Mouse (Mus musculus): ENCODE data around the gene Tnfrsf26. TPM values are rescaled to one million over a fixed set of nuclear protein-coding genes. Genes with fewer than 3 reads are reported as not detected.

Gene Tnfrsf26
- polyA plus RNA-seq (2012) = 0.32 and 0.41 TPM in 2 replicates

GRCm38 (mm10) chr7:143628540-143628939 is at the start of gene Tnfrsf26:
Gene Tnfrsf26 (minus strand): TSS chr7:143628722.

DNA sequence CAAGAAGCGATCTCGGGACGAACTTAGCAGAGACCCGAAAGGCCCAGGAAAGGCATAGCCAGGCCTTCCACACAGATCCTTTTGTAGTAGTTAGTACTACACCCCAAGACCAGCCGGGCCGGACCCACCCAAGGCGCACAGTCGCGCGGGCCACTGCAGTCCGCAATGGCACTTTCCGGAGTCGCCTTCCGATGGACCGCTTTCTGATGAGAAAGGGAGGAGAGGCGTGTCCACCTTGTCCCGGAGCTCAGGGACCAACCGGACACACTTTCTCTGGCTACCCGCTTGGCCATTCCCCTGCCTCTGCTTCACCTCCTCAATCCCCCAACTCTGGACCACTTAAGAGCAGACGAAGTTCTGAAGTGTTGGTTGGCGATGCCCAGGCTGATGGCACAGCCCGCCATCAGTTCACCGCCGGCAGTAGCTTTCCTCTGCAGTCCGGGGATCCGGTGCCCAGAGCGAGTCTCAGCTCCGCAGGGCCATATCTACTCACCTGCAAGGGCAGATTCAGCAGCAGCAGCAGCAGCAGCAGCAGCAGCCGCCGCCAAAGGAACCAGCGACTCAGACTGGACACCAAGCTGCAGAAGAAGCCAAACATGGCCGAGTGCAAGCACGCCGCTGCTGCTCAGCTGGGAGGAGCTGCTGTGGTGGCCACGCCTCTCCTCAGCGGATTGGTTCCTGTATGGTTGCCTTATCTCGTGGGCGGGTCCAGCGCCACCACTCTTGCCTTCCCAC is 20.7 kb upstream of the Tnfrsf26 start, which contains the start of gene Tnfrsf22:
Tnfrsf22 (minus strand) TSS at position 628 of the 735 bp plus-strand sequence.

DNA sequence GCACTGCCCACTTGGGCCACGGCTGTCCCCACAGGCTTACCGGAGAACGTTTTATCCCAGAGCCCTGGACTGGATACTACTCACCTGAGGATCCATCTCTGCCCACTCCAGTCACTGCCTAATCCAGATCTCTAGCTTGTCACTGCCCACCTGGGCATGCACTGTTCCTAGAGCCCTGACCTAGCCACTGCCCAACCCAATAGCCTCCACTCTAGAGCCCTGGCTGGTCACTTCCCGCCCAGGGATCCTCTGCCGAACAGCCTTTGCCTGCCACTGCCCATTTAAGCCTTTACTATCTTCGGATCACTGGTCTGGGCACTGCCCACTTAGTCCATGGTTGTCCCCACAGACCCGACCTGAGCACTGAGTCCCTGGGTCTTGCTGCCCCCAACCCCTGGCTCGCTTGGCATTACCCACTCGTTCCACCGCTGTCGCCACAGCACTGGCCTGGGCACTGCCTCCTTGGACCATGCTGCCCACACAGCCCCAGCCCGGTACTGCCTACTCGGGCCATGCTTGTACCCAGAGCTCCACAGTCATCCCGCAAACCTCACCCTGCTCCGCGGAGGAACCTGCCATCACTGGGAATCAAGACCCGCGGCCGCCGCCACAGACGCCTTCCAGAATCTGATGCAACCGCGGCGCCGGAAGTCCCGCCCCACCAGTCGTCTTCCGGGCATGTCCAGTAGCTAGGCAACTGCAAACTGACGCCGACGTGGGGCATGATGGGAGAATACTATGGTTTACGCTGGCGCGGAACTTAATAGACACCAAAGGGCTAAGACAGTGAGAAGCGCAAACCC is 28.9 kb downstream of the Tnfrsf26 start, which contains the start of gene Cars:
Cars (minus strand) TSS at position 663 of the 803 bp plus-strand sequence.

Other genes starting within 250 kb of the Tnfrsf26 start
- gene Cdkn1c, start 167.7 kb downstream of the Tnfrsf26 start, polyA plus RNA-seq (2012) = 2.8 and 6.3 TPM in 2 replicates
- 2.3 and 3.5 TPM in 2 replicates for gene Slc22a18, start 155.0 kb downstream of the Tnfrsf26 start, polyA plus RNA-seq (2012)
- 5.9 and 10.4 TPM in 2 replicates for gene Phlda2, start 125.6 kb downstream of the Tnfrsf26 start, polyA plus RNA-seq (2012)
- 78.0 and 81.9 TPM in 2 replicates for gene Nap1l4, start 79.6 kb downstream of the Tnfrsf26 start, polyA plus RNA-seq (2012)
- 31.6 and 36.1 TPM in 2 replicates for gene Cars, start 28.6 kb downstream of the Tnfrsf26 start, polyA plus RNA-seq (2012)
- gene Tnfrsf22, start 20.9 kb upstream of the Tnfrsf26 start, polyA plus RNA-seq (2012) = 0.43 and 0.58 TPM in 2 replicates
- gene Tnfrsf23, start 57.1 kb upstream of the Tnfrsf26 start, polyA plus RNA-seq (2012) = 0.51 and 0.59 TPM in 2 replicates
- 5.4 and 10.7 TPM in 2 replicates for gene Osbpl5, start 128.3 kb upstream of the Tnfrsf26 start, polyA plus RNA-seq (2012)
- not detected in 2 replicates for gene Mrgprg, start 138.3 kb upstream of the Tnfrsf26 start, polyA plus RNA-seq (2012)
- gene Mrgpre, start 155.8 kb upstream of the Tnfrsf26 start, polyA plus RNA-seq (2012) = 1.2 and 1.6 TPM in 2 replicates
- 3.5 TPM in 2 replicates for gene Nadsyn1, start 194.1 kb upstream of the Tnfrsf26 start, polyA plus RNA-seq (2012)
- 3.2 and 4.0 TPM in 2 replicates for gene Dhcr7, start 194.4 kb upstream of the Tnfrsf26 start, polyA plus RNA-seq (2012)
- gene Gm498, start 238.1 kb upstream of the Tnfrsf26 start, polyA plus RNA-seq (2012) = not detected in 2 replicates